Comparison of ENCODE assay signal across 7 mouse cellular contexts in genomic region chr7:45128624-45129246, GRCm38 (mm10). TPM values are rescaled to one million over a fixed set of nuclear protein-coding genes. Genes with fewer than 3 reads are reported as not detected.
DNase-seq lines count a peak whose midpoint lies in the region; ATAC-seq lines count a peak whose summit lies in the region.

TSS of gene Rpl13a (minus strand) at chr7:45128761.

- intact Hi-C loops in gastrocnemius, postnatal 36 days (cut with DNase I): no loop called here
- intact Hi-C loops in left cerebral cortex, postnatal 25 days (cut with DNase I): loop anchor here (2.0 kb wide), 1 partner anchor 48 kb away; no protein-coding TSS in a partner anchor

- peak; percentile 91 for ATAC-seq in intestine, embryonic 15.5 days

- peak within 1 kb of the TSS; percentile 73 for H3K4me2 ChIP-seq in intestine, embryonic 15.5 days (replicated peaks)

- no peaks in the 10 kb centered on the region for H3K27me3 ChIP-seq in intestine, embryonic 15.5 days (replicated peaks)
- H3K27me3 ChIP-seq in midbrain, embryonic 10.5 days (ENCODE audit: low read depth, poor library complexity, severe bottlenecking): no peaks in the 10 kb centered on the region

- peak within 1 kb of the TSS; percentile 99 for H3K9ac ChIP-seq in intestine, embryonic 15.5 days

- peak; percentile 99 for DNase-seq in adrenal gland, adult 2 months
- peak; percentile 99 for DNase-seq in embryo, embryonic 11.5 days (ENCODE audit: low read depth, low spot score)
- DNase-seq in gastrocnemius, postnatal 36 days: peak; percentile 96 to 97
- peak; percentile 99 to 100 for DNase-seq in left cerebral cortex, postnatal 25 days (ENCODE audit: low spot score in 2 of 2)
- peak; percentile 99 for DNase-seq in midbrain, embryonic 10.5 days (ENCODE audit: low spot score)
- DNase-seq in right cerebral cortex, postnatal 4 days: peak; percentile 93

- no peaks in the 10 kb centered on the region for H3K9me3 ChIP-seq in intestine, embryonic 15.5 days
- no peaks in the 10 kb centered on the region for H3K9me3 ChIP-seq in midbrain, embryonic 10.5 days (replicated peaks)

- under 1% methylated on average over 48 of the region's 48 CpGs for WGBS in intestine, embryonic 15.5 days
- WGBS in midbrain, embryonic 10.5 days: under 1% methylated on average over 48 of the region's 48 CpGs

- peak within 1 kb of the TSS; percentile 89 for H3K4me3 ChIP-seq in intestine, embryonic 15.5 days (replicated peaks)
- peak within 1 kb of the TSS; percentile 95 for H3K4me3 ChIP-seq in midbrain, embryonic 10.5 days

- H3K27ac ChIP-seq in intestine, embryonic 15.5 days: peak within 1 kb of the TSS; percentile 90
- peak within 1 kb of the TSS; percentile 100 for H3K27ac ChIP-seq in midbrain, embryonic 10.5 days (replicated peaks)

- peaks cover 22% of the 10 kb centered on the region for H3K36me3 ChIP-seq in intestine, embryonic 15.5 days
- H3K36me3 ChIP-seq in midbrain, embryonic 10.5 days: peaks cover 35% of the 10 kb centered on the region

- H3K4me1 ChIP-seq in intestine, embryonic 15.5 days (replicated peaks): peaks cover 22% of the 10 kb centered on the region
- peaks cover 49% of the 10 kb centered on the region for H3K4me1 ChIP-seq in midbrain, embryonic 10.5 days

RNA-seq across cellular contexts. Expression of gene Rpl13a, which starts in this region (rescaled TPM):
- total RNA-seq in adrenal gland, adult 2 months (2021): 1,000 to 10,000 TPM; 1,285 to 1,750 TPM
- polyA plus RNA-seq in adrenal gland, adult 2 months (2012; rRNA removed): 476 and 515 TPM in 2 replicates
- total RNA-seq in gastrocnemius, postnatal 36 days (2021): 100 to 1,000 TPM; 488 to 598 TPM
- 1,301 and 1,445 TPM in 2 replicates for polyA plus RNA-seq in intestine, embryonic 15.5 days (2015; fragmentation: Nextera tagmentation; extraction: Ambion mirVana)
- total RNA-seq in left cerebral cortex, postnatal 25 days (2021): 100 to 1,000 TPM; 630 to 639 TPM
- polyA plus RNA-seq in midbrain, embryonic 10.5 days (2016; fragmentation: Nextera tagmentation; extraction: Ambion mirVana): 1,083 and 1,243 TPM in 2 replicates

Comparison
In these comparisons a context has a peak if more than half of its experiments do, and no peak if none do; other contexts are left out.
1. Peak in every context shown above with its lines: DNase-seq, ATAC-seq, H3K4me3 ChIP-seq and H3K27ac ChIP-seq.